8 mouse cellular contexts compared by ENCODE assay signal in genomic region chr9:53829866-53830209, GRCm38 (mm10). TPM values are rescaled to one million over a fixed set of nuclear protein-coding genes. Genes with fewer than 3 reads are reported as not detected.
DNase-seq lines count a peak whose midpoint lies in the region; ATAC-seq and TF ChIP-seq lines count a peak whose summit lies in the region.

No protein-coding gene starts in this region.

- H3ac ChIP-seq in myocyte (ENCODE audit: control insufficient read depth, insufficient read length) = no peak overlapping the region

- peak overlapping the region; percentile 54 for H3K9ac ChIP-seq in kidney, postnatal 0 days (ENCODE audit: low read depth, low read length)
- H3K9ac ChIP-seq in embryonic facial prominence, embryonic 13.5 days = peak overlapping the region; percentile 70
- H3K9ac ChIP-seq in intestine, embryonic 14.5 days (ENCODE audit: low read length) = peak overlapping the region; percentile 38

- intact Hi-C loops in left cerebral cortex, postnatal 36 days (cut with DNase I) = loop anchor here (5.0 to 10.0 kb wide), 3 partner anchors 52 to 163 kb away; no protein-coding TSS in a partner anchor

- H3K4me3 ChIP-seq in kidney, postnatal 0 days (replicated peaks; ENCODE audit: low read depth, low read length) = peak overlapping the region; percentile 46
- H3K4me3 ChIP-seq in embryonic facial prominence, embryonic 13.5 days = peak overlapping the region; percentile 49
- peak overlapping the region; percentile 41 for H3K4me3 ChIP-seq in intestine, embryonic 14.5 days (ENCODE audit: low read depth, low read length)
- H3K4me3 ChIP-seq in myocyte = no peak overlapping the region

- TF ChIP-seq CTCF in kidney, postnatal 0 days (IDR thresholded peaks at IDR 0.05; ENCODE audit: low read depth) = no peak

- no peak for ATAC-seq in kidney, postnatal 0 days (replicated peaks; ENCODE audit: low FRiP score, low read depth)
- ATAC-seq in embryonic facial prominence, embryonic 13.5 days (ENCODE audit: insufficient number of reproducible peaks, insufficient read depth, low FRiP score, low TSS enrichment, low read depth) = no peak
- ATAC-seq in intestine, embryonic 14.5 days (replicated peaks; ENCODE audit: low FRiP score, low TSS enrichment, low read depth) = no peak

- H3K4me1 ChIP-seq in kidney, postnatal 0 days (replicated peaks; ENCODE audit: insufficient read depth, low read length) = no peaks in the 10 kb centered on the region
- 0 out of 2 replicates have a peak, but pooled peaks cover 2% of the 10 kb centered on the region for H3K4me1 ChIP-seq in embryonic facial prominence, embryonic 13.5 days
- no peaks in the 10 kb centered on the region for H3K4me1 ChIP-seq in intestine, embryonic 14.5 days (replicated peaks; ENCODE audit: control insufficient read depth, insufficient read depth, low read length)

- no peak overlapping the region for H3K27ac ChIP-seq in kidney, postnatal 0 days
- H3K27ac ChIP-seq in embryonic facial prominence, embryonic 13.5 days = no peak overlapping the region
- no peak overlapping the region for H3K27ac ChIP-seq in intestine, embryonic 14.5 days (ENCODE audit: low read depth)

- peak overlapping the region; percentile 67 for H3K4me2 ChIP-seq in kidney, postnatal 0 days (ENCODE audit: low read length)
- peak overlapping the region; percentile 66 for H3K4me2 ChIP-seq in embryonic facial prominence, embryonic 13.5 days
- peak overlapping the region; percentile 54 for H3K4me2 ChIP-seq in intestine, embryonic 14.5 days (ENCODE audit: low read length)
- H3K4me2 ChIP-seq in myocyte (ENCODE audit: low read depth) = peak overlapping the region; percentile 67

- no peak for DNase-seq in kidney, postnatal 0 days (ENCODE audit: low spot score)
- no peak for DNase-seq in kidney, adult 9 months
- no peak for DNase-seq in intestine, embryonic 14.5 days (ENCODE audit: low spot score)
- DNase-seq in right cerebral cortex, postnatal 10 days (ENCODE audit: low spot score in 2 of 2) = no peak
- DNase-seq in left cerebral cortex, postnatal 36 days (ENCODE audit: low spot score in 2 of 2) = no peak
- no peak for DNase-seq in urinary bladder, adult 18-20 months (ENCODE audit: low spot score in 2 of 2)

- 32% methylated on average over 2 of the region's 2 CpGs for WGBS in kidney, postnatal 0 days
- 37% methylated on average over 2 of the region's 2 CpGs for WGBS in embryonic facial prominence, embryonic 13.5 days
- WGBS in intestine, embryonic 14.5 days = 13% methylated on average over 2 of the region's 2 CpGs

- no peak for TF ChIP-seq POLR2A in myocyte (IDR thresholded peaks at IDR 0.05; ENCODE audit: insufficient read length, low read depth)

- H3K36me3 ChIP-seq in kidney, postnatal 0 days (ENCODE audit: insufficient read depth, low read length) = no peaks in the 10 kb centered on the region
- H3K36me3 ChIP-seq in embryonic facial prominence, embryonic 13.5 days = no peaks in the 10 kb centered on the region
- H3K36me3 ChIP-seq in intestine, embryonic 14.5 days (ENCODE audit: control insufficient read depth, insufficient read depth, low read length) = no peaks in the 10 kb centered on the region
- H3K36me3 ChIP-seq in myocyte (ENCODE audit: control insufficient read depth, insufficient read depth) = no peaks in the 10 kb centered on the region

- no peaks in the 10 kb centered on the region for H3K79me2 ChIP-seq in myocyte (ENCODE audit: control insufficient read depth, insufficient read depth)

- no peaks in the 10 kb centered on the region for H3K9me3 ChIP-seq in kidney, postnatal 0 days (replicated peaks; ENCODE audit: low read length)
- H3K9me3 ChIP-seq in embryonic facial prominence, embryonic 13.5 days = no peaks in the 10 kb centered on the region
- no peaks in the 10 kb centered on the region for H3K9me3 ChIP-seq in intestine, embryonic 14.5 days (ENCODE audit: control insufficient read depth, low read length)

- H3K27me3 ChIP-seq in kidney, postnatal 0 days (ENCODE audit: insufficient read depth, low read length) = no peaks in the 10 kb centered on the region
- peaks cover 11% of the 10 kb centered on the region for H3K27me3 ChIP-seq in embryonic facial prominence, embryonic 13.5 days
- H3K27me3 ChIP-seq in intestine, embryonic 14.5 days (replicated peaks; ENCODE audit: control insufficient read depth, insufficient read depth, low read length) = no peaks in the 10 kb centered on the region; the same call in 1 of the 2 replicates
- H3K27me3 ChIP-seq in myocyte (ENCODE audit: control insufficient read depth, insufficient read depth, insufficient read length) = no peaks in the 10 kb centered on the region

TF ChIP-seq in myocyte, 11 proteins besides CTCF, POLR2A, EP300 and RAD21:
- TF ChIP-seq SRF (IDR thresholded peaks at IDR 0.05; ENCODE audit: control insufficient read depth, insufficient read length, low read depth) (no peak), MYOD1 (IDR thresholded peaks at IDR 0.05; ENCODE audit: control insufficient read depth in 1 of 3, insufficient read length in 2 of 3, low read depth in 2 of 3) (no peak), TCF3 (IDR thresholded peaks at IDR 0.05; ENCODE audit: insufficient read length, low read depth) (no peak), TCF12 (IDR thresholded peaks at IDR 0.05; ENCODE audit: insufficient read depth, poor library complexity, severe bottlenecking) (no peak), MYOG (IDR thresholded peaks at IDR 0.05; ENCODE audit: control insufficient read depth in 1 of 3, insufficient read depth in 1 of 3, insufficient read length in 2 of 3, low read depth in 2 of 3) (no peak), POLR2AphosphoS2 (IDR thresholded peaks at IDR 0.05; ENCODE audit: insufficient read length, low read depth) (no peak), CEBPB (IDR thresholded peaks at IDR 0.05; ENCODE audit: insufficient read depth, poor library complexity, severe bottlenecking) (no peak), REST (IDR thresholded peaks at IDR 0.05; ENCODE audit: insufficient read depth, insufficient read length) (no peak), USF1 (IDR thresholded peaks at IDR 0.05; ENCODE audit: low read depth) (no peak), MAX (IDR thresholded peaks at IDR 0.05; ENCODE audit: low read depth) (no peak), E2F4 (IDR thresholded peaks at IDR 0.05; ENCODE audit: insufficient read depth) (no peak)
TF ChIP-seq in myocyte: peak in this region for 0.

RNA-seq across cellular contexts. Expression of gene Sln, which starts 20.1 kb away (rescaled TPM):
- polyA plus RNA-seq in kidney, postnatal 0 days (2015; fragmentation: Nextera tagmentation; extraction: Ambion mirVana) = not detected in 2 replicates
- 4.6 and 6.0 TPM in 2 replicates for polyA plus RNA-seq in embryonic facial prominence, embryonic 13.5 days (2015; fragmentation: Nextera tagmentation; extraction: Ambion mirVana)
- 0.13 TPM in 1 of 2 replicates, not detected in the other for polyA plus RNA-seq in intestine, embryonic 14.5 days (2014; fragmentation: Nextera tagmentation; extraction: Ambion mirVana)
- not detected for polyA plus RNA-seq in myocyte (2012; fragmentation: generic; extraction: Trizol)
- under 1 TPM in 1 of 2 experiments, not detected in 1; 0.29 TPM for total RNA-seq in left cerebral cortex, postnatal 36 days (2021)

RNA-seq across cellular contexts. Expression of gene Slc35f2, which starts 58.5 kb away (rescaled TPM):
- 27.6 and 29.0 TPM in 2 replicates for polyA plus RNA-seq in kidney, postnatal 0 days (2015; fragmentation: Nextera tagmentation; extraction: Ambion mirVana)
- 10.5 and 10.9 TPM in 2 replicates for polyA plus RNA-seq in embryonic facial prominence, embryonic 13.5 days (2015; fragmentation: Nextera tagmentation; extraction: Ambion mirVana)
- 13.2 and 13.7 TPM in 2 replicates for polyA plus RNA-seq in intestine, embryonic 14.5 days (2014; fragmentation: Nextera tagmentation; extraction: Ambion mirVana)
- polyA plus RNA-seq in myocyte (2012; fragmentation: generic; extraction: Trizol) = 0.02 TPM
- 1 to 10 TPM; 3.3 TPM for total RNA-seq in left cerebral cortex, postnatal 36 days (2021)

Comparison
In these comparisons a context has a peak if more than half of its experiments do, and no peak if none do; other contexts are left out.
1. RNA of gene Slc35f2, which starts 58.5 kb away (polyA plus RNA-seq): 27.6 to 29.0 TPM in kidney, postnatal 0 days, 13.2 to 13.7 TPM in intestine, embryonic 14.5 days and 10.5 to 10.9 TPM in embryonic facial prominence, embryonic 13.5 days; 0.02 TPM in myocyte (single experiment); every median in the first group is over 10 times any median in the second.
2. Peak in every context shown above with its lines, with median percentiles within 50 percentile points of each other: H3K4me2 ChIP-seq and H3K9ac ChIP-seq.